Mouse (Mus musculus): ENCODE measurements around the gene Anp32e.

DNA sequence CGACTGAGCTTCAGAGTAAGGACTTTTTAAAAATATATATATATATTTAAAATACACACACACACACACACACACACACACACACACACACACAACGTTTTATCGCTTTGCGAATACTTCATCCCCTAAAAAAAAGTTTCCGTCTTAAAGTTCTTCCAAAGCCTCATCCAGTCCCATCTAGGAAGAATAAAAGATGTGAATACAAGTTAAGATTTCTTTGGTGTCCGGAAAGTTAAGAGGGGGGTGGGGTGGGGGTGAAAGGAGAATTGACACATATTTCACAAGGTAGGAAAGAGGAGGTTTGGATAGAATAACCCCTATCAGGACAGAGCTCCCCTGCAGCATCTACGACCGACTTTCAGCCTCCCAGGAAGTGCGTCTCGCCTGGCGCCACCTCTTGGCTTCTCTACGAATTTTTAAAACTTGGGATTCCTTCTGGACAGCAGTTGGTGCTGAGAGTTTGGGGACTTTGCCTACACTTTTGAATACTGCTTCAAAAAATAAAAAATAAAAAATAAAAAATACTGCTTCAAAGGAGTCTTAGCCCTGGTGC is 23.0 kb upstream of the Anp32e start:
- TF ChIP-seq CTCF (IDR thresholded peaks at IDR 0.05; ENCODE audit: low read depth, low read length) (no peak), GATA1 (IDR thresholded peaks at IDR 0.05; ENCODE audit: borderline replicate concordance, low read length) (no peak), TAL1 (conservative IDR thresholded peaks at IDR 0.05; ENCODE audit: low read depth, low read length) (no peak), GATA2 (IDR thresholded peaks at IDR 0.05; ENCODE audit: borderline replicate concordance, low read depth, low read length) (no peak), POLR2AphosphoS5 (IDR thresholded peaks at IDR 0.05; ENCODE audit: insufficient replicate concordance, low read depth, low read length) (no peak)
